Mouse (Mus musculus) bone marrow macrophage, adult 2 months (primary cell): Measurements from ENCODE around the gene Olah.

Source experiments
- CTCF ChIP-seq: IDR thresholded peaks from 2 replicates; pipeline ENCODE4 v1.5.1; 2012; ENCODE audit warnings: low read depth, mild to moderate bottlenecking, low read length, moderate library complexity
- POLR2A ChIP-seq: IDR thresholded peaks from 2 replicates; pipeline ENCODE4 v1.6.1; 2012; ENCODE audit warnings: mild to moderate bottlenecking, low read depth, low read length, borderline replicate concordance

DNA sequence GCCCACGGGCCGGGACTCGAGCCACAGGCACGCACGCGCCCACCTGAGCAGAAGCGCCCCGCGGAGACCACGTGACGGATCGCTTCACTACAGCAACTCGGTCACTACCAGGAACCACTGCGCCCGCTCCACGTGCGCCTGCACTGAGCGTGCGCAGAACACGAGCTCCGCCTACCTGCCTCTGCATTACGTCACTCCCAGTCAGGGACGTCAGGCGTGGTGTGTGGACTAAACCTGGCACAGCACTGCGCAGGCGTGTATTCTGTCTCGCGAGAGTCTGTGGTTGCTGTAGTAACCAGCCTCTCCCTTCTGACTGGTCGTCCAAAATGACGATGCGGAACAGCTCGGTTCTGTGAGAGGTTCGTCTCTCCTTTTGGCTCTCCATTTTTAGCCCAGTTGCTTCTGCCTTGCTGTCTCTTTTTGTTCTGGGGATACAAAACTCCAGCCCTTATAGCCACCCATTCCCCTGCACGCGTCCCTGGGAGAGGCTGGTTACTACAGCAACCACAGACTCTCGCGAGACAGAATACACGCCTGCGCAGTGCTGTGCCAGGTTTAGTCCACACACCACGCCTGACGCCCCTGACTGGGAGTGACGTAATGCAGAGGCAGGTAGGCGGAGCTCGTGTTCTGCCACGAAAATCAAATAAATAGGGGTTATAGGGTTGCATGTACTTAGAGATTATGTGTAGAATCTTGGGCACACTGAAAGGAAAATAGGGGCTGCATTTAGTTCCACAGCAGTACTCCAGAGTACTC is 64.3 kb downstream of the Olah start, which contains the start of gene Rpp38:
- TF ChIP-seq POLR2A (no peak), CTCF (no peak)
